ENCODE assay signal across 8 mouse cellular contexts in genomic region chr11:67024867-67025477, GRCm38 (mm10). TPM values are rescaled to one million over a fixed set of nuclear protein-coding genes. Genes with fewer than 3 reads are reported as not detected.
DNase-seq lines count a peak whose midpoint lies in the region; ATAC-seq lines count a peak whose summit lies in the region.

Tmem220 (plus strand) TSS chr11:67025154.

- H3K4me1 ChIP-seq in brown adipose tissue, adult 24 weeks (ENCODE audit: control insufficient read depth, insufficient read depth, insufficient read length, low read length) = no peaks in the 10 kb centered on the region
- peaks cover 16% of the 10 kb centered on the region for H3K4me1 ChIP-seq in heart, embryonic 13.5 days
- H3K4me1 ChIP-seq in liver, embryonic 12.5 days = peaks cover 19% of the 10 kb centered on the region
- H3K4me1 ChIP-seq in stomach, embryonic 15.5 days = peaks cover 3% of the 10 kb centered on the region; the same call in 1 of the 2 replicates

- H3K9me3 ChIP-seq in heart, embryonic 13.5 days = no peaks in the 10 kb centered on the region
- H3K9me3 ChIP-seq in liver, embryonic 12.5 days (replicated peaks) = no peaks in the 10 kb centered on the region
- H3K9me3 ChIP-seq in stomach, embryonic 15.5 days = no peaks in the 10 kb centered on the region

- H3K4me2 ChIP-seq in heart, embryonic 13.5 days = peak within 1 kb of the TSS; percentile 81
- peak within 1 kb of the TSS; percentile 86 for H3K4me2 ChIP-seq in liver, embryonic 12.5 days
- peak within 1 kb of the TSS; percentile 87 for H3K4me2 ChIP-seq in stomach, embryonic 15.5 days

- no peaks in the 10 kb centered on the region for H3K36me3 ChIP-seq in heart, embryonic 13.5 days
- no peaks in the 10 kb centered on the region for H3K36me3 ChIP-seq in liver, embryonic 12.5 days
- no peaks in the 10 kb centered on the region for H3K36me3 ChIP-seq in stomach, embryonic 15.5 days

- peak; percentile 99 for ATAC-seq in heart, embryonic 13.5 days (ENCODE audit: extremely low read depth, insufficient number of reproducible peaks, low FRiP score, low TSS enrichment)
- ATAC-seq in liver, embryonic 12.5 days = peak; percentile 100
- peak; percentile 99 for ATAC-seq in stomach, embryonic 15.5 days (ENCODE audit: insufficient read depth, low FRiP score, low read depth)

- peak within 1 kb of the TSS; percentile 51 for H3K27ac ChIP-seq in brown adipose tissue, adult 24 weeks (replicated peaks; ENCODE audit: low read depth, low read length)
- H3K27ac ChIP-seq in heart, embryonic 13.5 days (replicated peaks) = no peak within 1 kb of the TSS; the same call in 1 of the 2 replicates
- no peak within 1 kb of the TSS; the same call in 1 of the 2 replicates for H3K27ac ChIP-seq in liver, embryonic 12.5 days
- H3K27ac ChIP-seq in stomach, embryonic 15.5 days = no peak within 1 kb of the TSS

- peaks cover 10% of the 10 kb centered on the region for H3K27me3 ChIP-seq in heart, embryonic 13.5 days (replicated peaks)
- H3K27me3 ChIP-seq in liver, embryonic 12.5 days (replicated peaks) = peaks cover 19% of the 10 kb centered on the region
- no peaks in the 10 kb centered on the region for H3K27me3 ChIP-seq in stomach, embryonic 15.5 days (replicated peaks)

- H3K4me3 ChIP-seq in brown adipose tissue, adult 24 weeks (ENCODE audit: insufficient read depth, low read depth, low read length) = peak within 1 kb of the TSS; percentile 64
- peak within 1 kb of the TSS; percentile 66 for H3K4me3 ChIP-seq in heart, embryonic 13.5 days
- H3K4me3 ChIP-seq in liver, embryonic 12.5 days = peak within 1 kb of the TSS; percentile 63
- peak within 1 kb of the TSS; percentile 60 for H3K4me3 ChIP-seq in stomach, embryonic 15.5 days (replicated peaks)

- WGBS in heart, embryonic 13.5 days = under 1% methylated on average over 35 of the region's 35 CpGs
- 2% methylated on average over 35 of the region's 35 CpGs for WGBS in liver, embryonic 12.5 days (ENCODE audit: insufficient replicate concordance)
- 1% methylated on average over 31 of the region's 35 CpGs for WGBS in stomach, embryonic 15.5 days

- peak within 1 kb of the TSS; percentile 83 for H3K9ac ChIP-seq in heart, embryonic 13.5 days
- peak within 1 kb of the TSS; percentile 75 for H3K9ac ChIP-seq in liver, embryonic 12.5 days
- peak within 1 kb of the TSS; percentile 41; the same call in 1 of the 2 replicates for H3K9ac ChIP-seq in stomach, embryonic 15.5 days

- peak; percentile 95 for DNase-seq in CD4-positive, CD25-positive, alpha-beta regulatory T cell, adult 2 months (ENCODE audit: low read depth, low spot score)
- peak; percentile 30 for DNase-seq in fat pad, adult 2 months (ENCODE audit: extremely low read depth, low read depth, low spot score)
- peak; percentile 98 for DNase-seq in kidney, postnatal 10 days
- peak; percentile 87 to 89 for DNase-seq in natural killer cell, adult 2 months (ENCODE audit: low spot score in 2 of 2)

RNA-seq across cellular contexts. Expression of gene Tmem220, which starts in this region (rescaled TPM):
- 7.6 and 7.8 TPM in 2 replicates for polyA plus RNA-seq in brown adipose tissue, adult 24 weeks (2012; ENCODE audit: insufficient read depth, insufficient read length, missing spikeins)
- polyA plus RNA-seq in heart, embryonic 13.5 days (2015; fragmentation: Nextera tagmentation; extraction: Ambion mirVana) = 1.5 and 2.7 TPM in 2 replicates
- polyA plus RNA-seq in liver, embryonic 12.5 days (2016; fragmentation: Nextera tagmentation; extraction: Ambion mirVana) = 0.93 and 1.2 TPM in 2 replicates
- 1.7 and 2.5 TPM in 2 replicates for polyA plus RNA-seq in stomach, embryonic 15.5 days (2015; fragmentation: Nextera tagmentation; extraction: Ambion mirVana)

Comparison
In these comparisons a context has a peak if more than half of its experiments do, and no peak if none do; other contexts are left out.
1. DNase-seq: peak in every context shown above with its lines; median percentile 98 in kidney, postnatal 10 days; 95 in CD4-positive, CD25-positive, alpha-beta regulatory T cell, adult 2 months; 88 in natural killer cell, adult 2 months; 30 in fat pad, adult 2 months.